Mouse (Mus musculus): ENCODE results near the gene Zfp446.

The Zfp446 gene

DNA sequence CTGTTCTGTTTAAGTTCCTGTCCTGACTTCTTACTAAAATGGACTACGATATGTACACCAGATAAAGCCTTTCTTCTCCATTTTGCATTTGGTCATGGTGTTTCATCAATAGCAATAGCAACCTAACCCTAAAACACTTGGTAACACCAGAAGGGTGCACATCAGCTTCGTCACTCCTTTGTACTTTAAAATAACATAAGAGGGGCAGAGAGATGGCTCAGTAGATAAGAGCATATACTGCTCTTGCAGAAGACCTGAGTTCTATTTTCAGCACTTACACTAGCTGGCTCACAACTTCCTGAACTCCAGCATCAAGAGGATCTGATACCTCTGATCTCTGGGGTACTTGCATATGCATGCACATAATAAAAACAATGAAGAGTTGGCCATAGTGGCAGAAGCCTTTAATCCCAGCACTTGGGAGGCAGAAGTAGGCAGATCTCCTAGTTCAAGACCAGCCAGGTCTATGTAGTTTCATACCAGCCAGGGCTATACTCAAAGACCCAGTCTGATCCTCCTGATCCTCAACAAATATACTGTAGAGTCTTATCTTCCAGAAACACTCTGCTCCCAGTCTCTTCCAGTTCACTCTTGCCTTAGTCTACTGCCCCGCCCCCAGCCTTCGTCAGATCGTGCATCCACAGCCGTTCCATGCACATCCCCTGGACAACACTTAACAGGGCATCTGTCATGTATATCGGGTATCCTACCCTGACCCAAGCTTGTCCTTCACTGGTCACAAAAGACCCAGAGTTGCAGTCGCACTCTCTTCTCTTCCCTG is 10.0 kb downstream of the Zfp446 start:
- DNase-seq (ENCODE audit: low read depth, low spot score): no peak

DNA sequence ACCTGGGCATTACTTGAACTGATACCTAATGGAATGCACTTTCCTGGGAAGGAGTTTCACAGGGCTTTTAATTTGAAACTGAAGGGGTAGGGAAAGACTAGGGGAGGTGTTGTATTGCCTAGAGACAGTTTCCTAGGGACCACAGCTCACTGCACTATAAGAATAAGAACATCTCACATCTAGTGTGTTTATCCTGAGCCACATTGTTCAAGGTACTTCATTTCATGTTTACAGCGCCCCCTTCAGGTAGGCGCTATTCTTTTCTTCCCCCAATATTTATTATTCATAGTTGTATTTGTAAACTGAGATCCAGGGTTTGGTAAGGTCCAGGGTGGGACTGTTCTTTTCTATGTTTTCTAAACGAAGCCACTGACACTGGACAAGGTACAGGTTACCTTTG is 14.6 kb downstream of the Zfp446 start:
- DNase-seq (ENCODE audit: low read depth, low spot score): peak; percentile 82

DNA sequence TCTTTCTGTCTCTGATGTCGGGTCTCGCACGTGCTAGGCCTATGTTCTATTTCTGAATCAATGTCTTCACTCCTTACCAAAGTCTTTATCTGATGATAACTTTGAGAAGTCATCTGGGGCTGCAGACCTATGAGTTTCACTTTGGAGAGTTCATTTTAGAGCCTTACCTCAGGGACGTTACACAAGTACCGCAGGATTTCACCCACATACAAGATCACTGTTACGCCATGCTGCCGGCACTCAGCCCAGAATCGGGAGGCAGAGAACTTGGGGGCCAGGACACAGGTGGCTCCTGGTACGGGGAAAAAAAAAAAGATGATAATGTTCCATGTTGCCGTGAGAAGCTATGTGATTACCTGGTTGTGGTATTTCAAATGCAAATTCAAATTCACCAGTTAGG is 15.5 kb downstream of the Zfp446 start:
- no peak for DNase-seq (ENCODE audit: low read depth, low spot score)

DNA sequence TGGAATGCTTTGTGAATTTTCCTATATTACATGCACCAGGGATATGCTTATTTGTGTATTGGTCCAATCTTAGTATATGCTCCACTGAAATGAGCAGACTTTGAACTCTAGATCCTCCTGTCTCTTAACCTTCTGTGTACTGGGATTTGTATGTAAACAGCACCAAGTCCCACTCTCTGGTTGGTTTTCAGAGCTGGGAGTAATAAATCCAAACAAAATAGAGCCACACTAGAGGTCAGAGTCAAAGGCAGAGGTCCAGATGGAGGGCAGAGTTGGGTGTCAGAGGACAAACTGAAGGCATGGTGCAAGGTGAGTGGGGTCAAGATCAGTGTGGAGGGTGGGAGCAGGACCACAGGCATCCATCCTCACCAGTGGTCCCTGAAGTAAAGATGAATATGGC is 18.2 kb downstream of the Zfp446 start:
- no peak for DNase-seq (ENCODE audit: low read depth, low spot score)

DNA sequence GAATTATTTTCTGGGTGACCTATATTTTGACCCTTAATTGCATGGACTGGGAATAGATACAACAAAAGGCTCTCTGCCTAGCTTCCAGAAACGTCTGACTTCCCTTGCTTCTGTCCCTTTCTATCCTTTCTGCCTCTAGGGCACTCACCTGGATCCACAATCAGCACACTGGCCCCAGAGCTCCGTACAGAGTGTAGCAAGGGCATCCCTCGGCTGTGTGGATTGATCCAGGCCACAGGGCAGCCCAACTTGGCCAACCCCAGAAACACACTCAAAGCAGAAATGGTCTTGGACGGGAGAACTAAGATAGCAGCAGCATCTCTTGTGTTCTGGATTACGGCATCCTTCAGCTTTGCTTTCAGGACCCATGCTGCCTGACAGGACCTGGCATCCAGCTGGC is 19.6 kb downstream of the Zfp446 start:
- DNase-seq (ENCODE audit: low read depth, low spot score): no peak

DNA sequence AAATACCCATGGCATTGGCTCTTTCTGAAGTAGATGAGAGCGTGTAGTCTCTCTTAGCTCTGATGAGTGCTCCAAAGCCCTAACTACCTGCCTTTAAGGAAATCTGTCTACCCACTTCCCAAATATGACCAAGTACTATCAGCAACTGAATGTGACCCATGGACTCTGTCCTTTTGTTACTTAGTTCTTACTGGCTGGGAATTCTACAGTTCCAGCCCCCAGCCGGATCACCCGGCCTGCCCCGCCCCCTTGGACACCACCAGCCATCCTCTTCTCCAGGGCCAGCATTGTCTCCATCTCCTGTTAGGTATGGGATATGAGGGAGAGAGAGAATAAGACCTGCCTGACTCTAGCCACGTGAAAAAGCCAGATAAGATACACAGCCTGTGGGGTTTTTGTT is 20.4 kb downstream of the Zfp446 start, which contains the start of gene Slc27a5:
Slc27a5 (minus strand) TSS at position 140 of the 400 bp plus-strand sequence.
- no peak for DNase-seq (ENCODE audit: low read depth, low spot score)

DNA sequence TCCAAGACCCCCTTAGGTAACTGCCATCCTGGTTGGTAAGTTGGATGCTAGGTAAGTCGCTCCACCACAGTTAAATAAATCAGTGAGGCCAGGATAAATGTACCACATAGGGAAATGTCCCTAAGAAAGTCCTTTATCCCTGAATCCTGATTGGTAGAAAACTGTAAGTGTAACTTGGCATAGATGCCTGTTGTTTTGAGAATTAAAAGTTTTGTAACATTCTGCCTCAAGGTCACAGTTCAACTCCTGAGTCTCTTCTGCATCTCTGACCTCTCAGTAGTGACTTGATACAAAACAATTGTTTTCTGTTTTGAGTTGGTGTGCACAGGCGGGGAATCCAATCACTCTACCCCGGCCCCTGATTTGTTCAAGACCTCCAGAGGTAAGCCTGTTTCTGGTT is 21.2 kb downstream of the Zfp446 start, which contains the start of gene Trim28:
Trim28 (plus strand) TSS at position 264 of the 400 bp plus-strand sequence.
- DNase-seq (ENCODE audit: low read depth, low spot score): no peak

DNA sequence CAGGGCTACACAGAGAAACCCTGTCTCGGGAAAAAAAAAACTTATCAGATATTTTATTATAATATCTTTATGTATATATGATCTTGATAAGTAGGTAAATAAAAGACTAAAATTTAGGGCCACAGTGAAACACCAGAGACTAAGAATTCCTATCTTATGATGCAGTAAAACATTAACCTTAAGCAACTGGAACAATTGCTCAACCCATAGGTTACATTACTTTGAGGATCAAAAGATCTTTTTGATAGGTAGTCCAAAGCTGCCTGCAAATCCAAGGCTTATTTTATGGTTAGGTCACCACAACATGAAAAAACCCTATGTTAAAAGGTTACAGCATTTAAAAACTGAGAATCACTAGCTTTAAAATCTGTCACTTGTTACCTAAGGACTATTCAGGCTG is 23.9 kb downstream of the Zfp446 start:
- no peak for DNase-seq (ENCODE audit: low read depth, low spot score)

DNA sequence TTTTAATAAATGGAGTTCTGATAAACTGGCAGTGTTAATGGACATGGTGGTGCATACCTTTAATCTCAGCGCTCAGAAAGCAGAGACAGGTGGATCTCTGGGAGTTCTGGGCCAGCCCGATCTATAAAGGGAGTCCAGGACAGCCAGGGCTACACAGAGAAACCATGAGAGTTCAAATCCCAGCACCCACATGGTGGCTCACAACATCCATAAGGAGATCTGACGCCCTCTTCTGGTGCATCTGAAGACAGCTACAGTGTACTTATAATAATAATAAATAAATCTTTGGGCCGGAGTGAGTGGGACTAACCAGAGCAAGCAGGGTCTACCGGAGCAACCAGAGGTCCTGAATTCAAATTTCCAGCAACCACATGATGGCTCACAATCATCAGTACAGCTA is 25.7 kb downstream of the Zfp446 start:
- no peak for DNase-seq (ENCODE audit: low read depth, low spot score)

DNA sequence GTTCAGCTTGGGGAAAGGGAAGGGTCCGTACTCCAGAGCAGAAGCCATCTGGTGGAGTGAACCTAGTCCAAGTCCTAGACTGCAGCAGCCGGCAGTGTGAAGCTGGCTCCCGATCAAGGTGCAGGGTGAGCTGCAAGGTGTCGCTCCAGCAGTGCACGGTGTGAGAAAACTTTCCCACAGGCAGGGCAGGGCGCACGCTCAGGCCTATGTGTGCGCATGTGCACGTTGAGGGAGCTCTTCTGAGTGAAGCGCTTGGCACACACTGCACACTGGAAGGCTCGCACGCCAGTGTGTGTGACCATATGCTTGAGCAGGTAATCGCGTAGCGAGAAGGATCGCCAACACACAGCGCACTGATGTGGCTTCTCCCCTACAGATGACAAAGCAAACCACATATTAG is 28.4 kb downstream of the Zfp446 start:
- DNase-seq (ENCODE audit: low read depth, low spot score): no peak

DNA sequence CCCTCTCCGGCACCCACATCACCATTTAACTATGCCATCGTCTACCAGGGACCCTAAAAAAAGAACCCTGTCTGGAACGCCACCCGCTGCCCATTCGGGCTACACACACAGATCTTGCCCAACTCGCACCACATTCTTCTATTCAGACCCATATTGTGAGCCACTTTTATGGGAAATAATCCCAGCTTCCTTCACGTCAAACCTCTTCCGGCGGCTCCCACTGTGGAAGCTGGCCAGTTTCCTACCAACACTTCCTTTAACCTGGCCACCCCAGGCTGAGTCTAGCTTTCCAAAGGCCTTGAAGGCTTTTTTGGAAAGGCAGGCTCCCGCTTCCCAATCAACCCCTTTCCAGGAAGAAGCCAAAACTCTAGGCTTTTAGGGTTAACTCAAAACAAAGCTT is 28.9 kb downstream of the Zfp446 start:
- DNase-seq (ENCODE audit: low read depth, low spot score): no peak

DNA sequence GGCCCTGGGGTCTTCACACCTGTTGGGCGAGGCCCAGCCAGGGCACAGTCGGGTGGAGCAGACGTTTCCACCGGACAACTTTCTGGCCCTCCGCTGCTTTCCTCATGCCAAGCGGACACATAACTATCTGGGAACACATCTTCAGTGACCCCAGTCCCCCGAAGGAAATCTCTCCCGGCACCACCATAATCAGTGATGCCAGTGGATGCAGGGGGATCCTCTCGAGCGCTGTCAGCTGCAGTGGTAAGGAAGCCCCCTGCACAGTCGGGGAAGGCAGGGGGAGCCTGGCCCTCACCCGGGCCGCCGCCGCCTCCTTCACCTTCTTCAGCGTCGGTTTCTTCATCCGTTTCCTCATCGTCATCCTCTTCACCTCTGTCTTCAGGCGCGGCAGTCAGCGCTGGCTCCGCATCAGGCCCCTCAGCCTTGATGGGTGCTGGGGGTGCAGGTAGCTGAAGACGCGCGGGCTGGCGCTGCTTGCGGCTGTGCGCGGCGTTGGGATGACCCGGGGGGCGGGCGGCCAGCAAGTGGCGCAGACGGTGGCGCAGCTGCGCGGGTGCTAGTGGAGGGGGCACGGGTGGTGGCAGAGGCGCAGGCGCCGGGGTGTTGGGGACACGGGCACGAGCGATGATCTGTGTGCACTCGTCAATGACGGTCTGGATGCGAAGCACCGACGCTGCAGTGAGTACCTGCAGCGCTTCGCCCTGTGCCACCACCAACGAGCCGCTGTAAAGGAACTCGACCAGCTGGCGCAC is 29.9 kb downstream of the Zfp446 start:
- no peak for DNase-seq (ENCODE audit: low read depth, low spot score)

DNA sequence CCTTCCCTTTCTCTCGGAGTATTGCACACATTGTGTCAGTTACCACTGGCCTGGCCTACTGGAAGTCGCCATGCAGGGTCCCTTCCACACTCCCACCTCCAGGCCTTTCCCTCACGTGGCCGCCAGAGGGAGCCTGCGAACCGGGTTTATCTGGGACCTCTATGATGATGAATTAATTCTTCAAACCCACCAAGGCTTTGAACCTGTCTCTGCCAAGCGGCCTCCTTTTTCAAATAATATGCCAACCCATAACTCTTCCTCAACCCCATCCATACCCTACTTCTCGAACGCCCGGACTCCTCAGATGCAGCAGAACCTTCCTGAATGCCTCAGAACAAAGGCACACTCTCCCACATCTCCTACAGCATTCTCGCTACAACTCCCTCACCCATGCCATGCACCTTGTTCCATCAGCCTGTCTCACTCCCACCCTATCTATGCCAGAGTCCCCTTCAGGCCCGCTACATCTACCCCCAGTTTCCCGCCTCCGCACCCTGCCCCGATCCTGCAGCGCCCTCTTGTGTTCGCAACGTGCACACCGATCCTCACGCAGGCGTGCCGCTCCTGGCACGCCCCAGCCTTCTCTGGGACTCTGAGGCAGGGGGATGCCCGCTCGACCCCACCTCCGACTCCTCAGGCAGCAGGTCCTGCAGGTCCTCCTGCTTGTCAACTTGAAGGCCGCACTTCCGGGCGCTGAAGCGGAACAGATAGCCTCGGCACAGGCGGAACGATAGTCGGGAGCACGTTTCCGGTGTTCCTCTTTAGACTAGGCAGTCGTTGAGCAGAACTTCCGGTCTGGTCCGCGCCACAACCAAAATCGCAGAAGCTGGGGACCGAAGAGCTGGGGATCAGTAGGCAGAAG is 31.7 kb downstream of the Zfp446 start:
- DNase-seq (ENCODE audit: low read depth, low spot score): peak; percentile 95

DNA sequence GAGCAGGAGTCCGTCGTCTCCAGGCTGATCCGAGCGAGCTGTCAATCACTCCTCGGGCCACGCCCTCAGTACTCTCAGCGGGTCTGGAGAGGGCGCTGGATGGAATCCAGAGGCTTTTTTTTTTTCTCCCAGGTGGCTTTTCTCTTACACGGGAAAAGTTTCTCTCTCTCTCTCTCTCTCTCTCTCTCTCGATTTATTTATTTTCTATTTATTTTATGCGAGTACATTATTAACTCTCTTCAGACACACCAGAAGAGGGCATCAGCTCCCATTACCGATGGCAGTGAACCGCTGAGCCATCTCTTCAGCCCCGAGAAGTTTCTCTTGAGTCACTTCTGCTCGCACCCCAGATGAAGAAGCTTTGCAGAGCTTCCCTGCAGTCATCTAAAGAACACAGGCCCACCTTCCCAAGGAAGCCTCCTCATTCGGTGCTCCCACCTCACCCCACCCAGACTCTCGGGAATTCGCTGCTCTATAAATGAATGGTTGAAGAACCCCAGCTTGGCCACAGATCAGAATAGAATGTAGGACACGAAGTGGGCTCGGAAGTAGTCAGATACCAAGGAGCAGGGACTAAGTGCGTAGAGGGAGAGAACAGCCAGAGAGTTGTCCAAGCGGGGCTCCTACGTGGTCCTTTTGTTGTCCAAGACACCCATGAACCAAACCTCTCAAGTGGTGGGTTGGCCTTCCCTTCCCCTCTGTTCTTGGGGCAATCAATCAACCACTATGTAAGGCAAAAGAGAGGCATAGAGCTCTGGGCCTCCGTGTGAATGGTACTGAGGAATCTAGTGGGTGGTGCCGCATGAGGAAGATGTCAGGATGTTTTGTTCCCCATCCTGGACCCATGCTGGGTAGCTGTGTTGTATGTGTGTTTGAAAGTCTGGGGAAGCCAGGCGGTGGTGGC is 32.6 kb downstream of the Zfp446 start, which contains the start of gene Zbtb45:
Zbtb45 (minus strand) TSS at position 30 of the 904 bp plus-strand sequence.
- DNase-seq (ENCODE audit: low read depth, low spot score): no peak

DNA sequence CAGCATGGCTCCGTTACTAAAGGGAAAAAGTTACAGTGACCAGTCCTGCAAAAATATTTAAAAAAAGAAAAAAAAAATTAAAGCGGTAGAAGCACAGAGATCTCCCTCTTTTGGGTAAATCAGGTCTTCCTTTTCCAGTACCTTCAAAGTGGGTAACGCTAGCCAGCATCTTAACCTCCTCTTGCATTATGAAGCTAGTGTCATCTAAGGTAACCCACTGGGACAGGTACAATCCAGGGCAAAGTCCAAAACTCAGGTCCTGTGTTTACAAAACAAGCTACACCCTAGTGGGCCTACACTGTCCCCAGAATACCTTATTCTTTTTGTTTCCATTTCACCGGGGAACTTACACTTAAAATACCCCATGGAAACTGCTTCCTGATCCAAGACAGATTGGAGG is 36.0 kb downstream of the Zfp446 start:
- no peak for DNase-seq (ENCODE audit: low read depth, low spot score)

DNA sequence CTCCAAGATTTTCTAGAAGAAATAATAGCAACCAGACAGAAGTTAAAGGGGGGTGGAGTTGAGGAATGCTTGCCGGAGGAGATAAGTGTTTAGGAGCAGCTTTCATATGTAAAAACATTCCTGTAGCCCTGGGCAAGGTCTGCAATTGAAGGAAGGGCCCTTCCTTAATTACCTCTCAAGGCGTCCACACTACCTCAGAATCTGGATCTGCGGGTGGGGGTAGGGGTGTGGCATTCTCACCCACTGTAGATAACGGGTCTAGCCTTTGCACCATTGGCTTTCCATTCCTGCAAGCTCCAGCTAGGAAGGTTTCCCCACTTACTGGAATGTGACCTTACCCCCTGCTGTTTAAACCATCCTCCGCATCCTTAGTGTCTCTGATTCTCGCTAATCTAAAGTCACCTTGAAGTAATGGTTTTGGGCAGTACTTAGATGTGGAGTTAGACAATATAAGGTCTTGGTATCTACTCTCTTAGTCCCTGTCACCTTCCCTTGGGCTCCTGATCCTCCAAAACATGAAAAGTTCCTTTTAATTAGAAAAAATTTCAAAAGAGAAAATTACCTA is 36.7 kb downstream of the Zfp446 start:
- DNase-seq (ENCODE audit: low read depth, low spot score): no peak

DNA sequence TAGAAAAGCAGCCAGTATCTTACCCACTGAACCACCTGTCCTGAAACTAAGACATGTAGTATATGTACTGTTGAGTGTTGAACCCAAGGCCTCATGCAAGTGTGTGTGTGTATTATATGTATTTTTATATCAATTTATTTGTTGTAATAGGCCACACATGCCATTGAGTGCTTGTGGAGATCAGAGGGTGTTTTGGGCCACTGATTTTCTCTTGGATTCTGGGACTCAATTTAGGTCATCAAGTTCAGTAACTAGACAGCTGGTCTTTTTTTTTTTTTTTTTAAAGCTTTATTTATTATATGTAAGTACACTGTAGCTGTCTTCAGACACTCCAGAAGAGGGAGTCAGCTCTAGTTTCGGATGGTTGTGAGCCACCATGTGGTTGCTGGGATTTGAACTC is 37.6 kb downstream of the Zfp446 start:
- no peak for DNase-seq (ENCODE audit: low read depth, low spot score)

DNA sequence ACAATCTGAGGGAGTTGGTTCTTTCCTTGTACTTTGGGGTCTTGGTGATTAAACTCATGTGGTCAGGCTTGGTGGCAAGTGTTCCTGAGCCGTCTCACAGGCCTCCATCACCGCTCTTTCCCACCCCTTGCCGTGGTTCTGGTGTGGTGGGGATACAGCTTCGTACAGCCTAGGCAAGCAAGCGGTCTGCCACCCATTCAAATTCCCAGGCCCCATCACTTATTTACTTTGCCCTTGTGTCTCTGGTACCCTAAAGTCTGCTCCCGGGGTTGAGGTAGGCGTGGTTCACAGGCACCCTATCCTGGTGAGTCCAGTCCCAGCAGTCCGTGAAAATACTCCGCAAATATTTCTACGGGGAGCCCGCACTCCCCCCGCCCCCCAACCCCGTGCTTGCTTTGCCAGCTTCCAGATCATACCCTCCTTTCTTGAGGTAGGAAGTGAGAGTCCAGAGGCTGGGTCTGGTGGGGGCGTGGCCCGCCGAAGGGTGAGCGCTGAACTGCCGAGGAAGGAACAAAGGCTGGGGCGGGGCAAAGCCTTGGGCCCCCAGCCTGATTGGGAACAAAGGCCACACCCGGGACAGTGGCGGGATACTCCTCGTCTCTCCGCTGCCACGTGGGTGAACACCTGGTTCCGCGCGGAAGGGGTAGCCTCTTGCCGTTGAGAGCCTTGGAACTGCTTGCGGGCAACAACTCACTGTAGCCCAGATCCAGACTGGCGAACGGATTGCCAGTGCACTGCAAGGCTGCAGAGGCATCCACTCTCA is 45.3 kb downstream of the Zfp446 start:
- DNase-seq (ENCODE audit: low read depth, low spot score): peak; percentile 72

DNA sequence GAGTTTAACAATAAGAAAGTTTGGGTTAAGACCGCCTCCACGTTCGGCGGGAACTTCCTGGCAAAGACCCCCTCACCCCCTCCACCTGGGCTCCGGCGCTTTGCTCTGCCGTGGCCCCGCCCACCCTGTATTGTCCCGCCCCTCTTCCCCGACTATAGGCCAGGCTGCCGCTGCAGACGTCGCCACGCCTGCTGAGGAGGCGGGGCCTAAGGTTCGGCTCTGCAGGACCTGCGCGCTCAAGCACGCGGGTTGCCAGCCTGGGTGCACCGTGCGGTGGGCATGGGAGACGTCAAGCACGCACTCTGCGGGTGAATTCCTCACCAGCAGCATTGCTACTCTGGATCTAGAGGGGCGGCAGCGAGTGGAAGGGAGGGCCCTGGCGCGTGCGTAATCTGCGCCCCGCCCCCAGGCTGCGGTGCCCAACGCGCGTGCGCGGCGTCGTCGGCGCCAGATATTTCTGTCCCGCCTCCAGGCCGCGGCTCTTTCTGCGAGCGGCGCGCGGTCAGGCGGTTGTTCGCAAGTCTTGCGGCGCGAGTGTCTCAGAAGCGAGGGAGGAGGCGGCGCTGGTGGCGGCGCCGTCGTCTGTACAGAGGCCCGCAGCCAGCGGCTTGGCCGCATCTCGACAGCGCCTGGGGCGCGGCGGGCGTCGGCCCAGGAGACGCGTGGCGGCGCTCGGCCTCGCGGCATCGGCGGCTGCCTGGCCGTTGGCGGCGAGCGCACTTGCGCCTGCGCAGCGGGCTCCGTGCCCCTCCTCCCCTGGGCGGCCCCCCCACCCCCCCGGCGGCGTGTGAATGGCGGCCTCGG is 46.5 kb downstream of the Zfp446 start:
- DNase-seq (ENCODE audit: low read depth, low spot score): peak; percentile 97

Measured in CD4-positive, CD25-positive, alpha-beta regulatory T cell, adult 2 months (primary cell).